Comparison of ENCODE assay signal across 10 mouse cellular contexts in genomic region chr10:94428186-94428942, GRCm38 (mm10).
DNase-seq lines count a peak whose midpoint lies in the region; ATAC-seq and TF ChIP-seq lines count a peak whose summit lies in the region.
"Had no signal": no experiment of that assay in that cellular context is flagged by ENCODE, and none has a peak within 500 bp of the region (broad histone marks: within the 10 kb centered on the region; RNA-seq: fewer than 3 reads in every experiment).

No protein-coding gene starts in this region.

- H3K4me2 ChIP-seq in heart, postnatal 0 days (ENCODE audit: low read depth, low read length) = no peak overlapping the region
- no peak overlapping the region for H3K4me2 ChIP-seq in lung, postnatal 0 days (replicated peaks; ENCODE audit: low read depth, low read length)
- H3K4me2 ChIP-seq: limb, embryonic 15.5 days had no signal

- no peak for ATAC-seq in heart, postnatal 0 days (ENCODE audit: insufficient read depth, low read depth)
- no peak for ATAC-seq in lung, postnatal 0 days

- H3K4me3 ChIP-seq in heart, postnatal 0 days (ENCODE audit: low read depth, low read length) = no peak overlapping the region
- no peak overlapping the region for H3K4me3 ChIP-seq in lung, postnatal 0 days (ENCODE audit: low read depth, low read length)
- H3K4me3 ChIP-seq: limb, embryonic 15.5 days; megakaryocyte, embryonic 14.5 days had no signal

- H3K4me1 ChIP-seq in heart, postnatal 0 days (ENCODE audit: control insufficient read depth, insufficient read depth) = no peaks in the 10 kb centered on the region
- no peaks in the 10 kb centered on the region for H3K4me1 ChIP-seq in lung, postnatal 0 days (ENCODE audit: insufficient read depth, low read depth, low read length)
- H3K4me1 ChIP-seq: megakaryocyte, embryonic 14.5 days had no signal

- H3K27me3 ChIP-seq in heart, postnatal 0 days (ENCODE audit: control insufficient read depth, insufficient read depth, low read length) = no peaks in the 10 kb centered on the region
- no peaks in the 10 kb centered on the region for H3K27me3 ChIP-seq in lung, postnatal 0 days (replicated peaks; ENCODE audit: insufficient read depth, low read length)
- H3K27me3 ChIP-seq: limb, embryonic 15.5 days had no signal

- H3K27ac ChIP-seq in heart, postnatal 0 days (ENCODE audit: low read depth) = no peak overlapping the region
- H3K27ac ChIP-seq in lung, postnatal 0 days (ENCODE audit: low read length) = no peak overlapping the region
- H3K27ac ChIP-seq: limb, embryonic 15.5 days had no signal

- intact Hi-C loops in heart, postnatal 10 days (cut with DNase I) = no loop called here

- 73% methylated on average over 12 of the region's 12 CpGs for WGBS in heart, postnatal 0 days
- WGBS in lung, postnatal 0 days = 69% methylated on average over 12 of the region's 12 CpGs

- TF ChIP-seq EP300 in heart, postnatal 0 days (IDR thresholded peaks at IDR 0.05; ENCODE audit: low read depth) = no peak
- no peak for TF ChIP-seq EP300 in lung, postnatal 0 days (IDR thresholded peaks at IDR 0.05)

- DNase-seq in heart, postnatal 0 days (ENCODE audit: low spot score) = no peak
- no peak for DNase-seq in heart, postnatal 10 days
- DNase-seq in lung, postnatal 0 days (ENCODE audit: low spot score) = no peak
- DNase-seq in lung, adult 18-20 months = no peak
- DNase-seq in brain, adult 2 months (ENCODE audit: low read depth, low spot score) = peak; percentile 69
- peak; percentile 68 to 76 for DNase-seq in cerebellum, postnatal 14 days
- no peak for DNase-seq in spleen, postnatal 36 days (ENCODE audit: low spot score in 2 of 2)
- DNase-seq: spleen, adult 18-20 months had no signal

- no peaks in the 10 kb centered on the region for H3K36me3 ChIP-seq in heart, postnatal 0 days (replicated peaks; ENCODE audit: control insufficient read depth, insufficient read depth, low read length)
- no peaks in the 10 kb centered on the region for H3K36me3 ChIP-seq in lung, postnatal 0 days (ENCODE audit: insufficient read depth, low read length)
- H3K36me3 ChIP-seq: limb, embryonic 15.5 days had no signal

- no peaks in the 10 kb centered on the region for H3K9me3 ChIP-seq in heart, postnatal 0 days (replicated peaks; ENCODE audit: control insufficient read depth, low read length)
- H3K9me3 ChIP-seq in lung, postnatal 0 days (ENCODE audit: low read length) = no peaks in the 10 kb centered on the region
- H3K9me3 ChIP-seq: limb, embryonic 15.5 days had no signal

- no peak overlapping the region for H3K9ac ChIP-seq in heart, postnatal 0 days (replicated peaks; ENCODE audit: low read depth, low read length)
- no peak overlapping the region for H3K9ac ChIP-seq in lung, postnatal 0 days (replicated peaks; ENCODE audit: low read depth)
- H3K9ac ChIP-seq: limb, embryonic 15.5 days had no signal

- peak; percentile 31 for TF ChIP-seq CTCF in heart, postnatal 0 days (IDR thresholded peaks at IDR 0.05; ENCODE audit: low read depth)
- TF ChIP-seq CTCF in lung, postnatal 0 days (IDR thresholded peaks at IDR 0.05) = peak; percentile 51

Comparison
In these comparisons a context has a peak if more than half of its experiments do, and no peak if none do; other contexts are left out.
1. DNase-seq: peak in brain, adult 2 months (single experiment) and cerebellum, postnatal 14 days (2 of 2); none in heart, postnatal 0 days (single experiment), heart, postnatal 10 days (0 of 2), lung, postnatal 0 days (single experiment), lung, adult 18-20 months (0 of 2) and spleen, postnatal 36 days (0 of 2).